Mouse (Mus musculus): ENCODE results near the gene Mgat5b. TPM values are rescaled to one million over a fixed set of nuclear protein-coding genes. Genes with fewer than 3 reads are reported as not detected.
"Not testable (repeated sequence)": the region's sequence is repeated elsewhere in the genome, so short reads cannot be mapped to it uniquely, and the experiment has no call there.

Mgat5b gene
- polyA plus RNA-seq, 1 experiment: 26.9 TPM

DNA sequence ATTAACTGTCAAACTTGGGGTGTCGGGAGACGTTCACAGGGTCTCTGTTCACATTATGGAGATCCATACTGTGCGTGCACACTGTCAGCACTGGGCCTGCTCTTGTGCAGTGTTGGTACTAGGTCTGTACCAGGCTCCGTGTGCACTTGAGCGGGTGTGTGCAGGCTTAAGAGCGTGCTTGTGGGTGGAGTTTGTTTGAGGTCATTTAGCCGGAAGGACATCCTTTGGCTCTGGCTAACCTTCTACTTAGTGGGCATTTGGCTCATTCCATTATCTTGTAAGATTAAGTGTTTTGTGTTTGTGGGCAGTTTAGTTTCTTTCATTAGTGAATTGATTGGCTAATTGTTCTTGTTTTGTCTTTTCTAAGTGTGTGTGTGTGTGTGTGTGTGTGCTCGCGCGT lies 36.2 kb upstream of the Mgat5b start:
- Histone ChIP-seq H3K4me1 (ENCODE audit: control insufficient read depth, insufficient read depth, low read length) (peaks cover 3% of the 10 kb centered on the region; the same call in 1 of the 2 replicates), H3K4me3 (replicated peaks; ENCODE audit: insufficient read depth, low read depth, low read length) (no peak overlapping the region), H3K27ac (ENCODE audit: insufficient read depth, low read length) (no peak overlapping the region), H3K27me3 (ENCODE audit: control insufficient read depth, insufficient read depth, low read length) (no peaks in the 10 kb centered on the region)
- no peak for TF ChIP-seq POLR2A (IDR thresholded peaks at IDR 0.05; ENCODE audit: borderline replicate concordance, insufficient read depth, low read length)
- TF ChIP-seq CTCF (IDR thresholded peaks at IDR 0.05; ENCODE audit: borderline replicate concordance, insufficient read depth, low read depth, low read length): no peak
- DNase-seq: no peak
- WGBS: 91% methylated on average over 10 of the region's 10 CpGs

GRCm38 (mm10) chr11:116884061-116884460 lies 34.6 kb upstream of the Mgat5b start:
- WGBS: 91% methylated on average over 6 of the region's 6 CpGs
- H3K27me3 ChIP-seq (ENCODE audit: control insufficient read depth, insufficient read depth, low read length): no peaks in the 10 kb centered on the region
- no peak overlapping the region for H3K4me3 ChIP-seq (replicated peaks; ENCODE audit: insufficient read depth, low read depth, low read length)
- TF ChIP-seq POLR2A (IDR thresholded peaks at IDR 0.05; ENCODE audit: borderline replicate concordance, insufficient read depth, low read length): no peak
- no peak for TF ChIP-seq CTCF (IDR thresholded peaks at IDR 0.05; ENCODE audit: borderline replicate concordance, insufficient read depth, low read depth, low read length)
- no peak overlapping the region for H3K27ac ChIP-seq (ENCODE audit: insufficient read depth, low read length)
- DNase-seq: no peak
- H3K4me1 ChIP-seq (ENCODE audit: control insufficient read depth, insufficient read depth, low read length): no peaks in the 10 kb centered on the region

DNA sequence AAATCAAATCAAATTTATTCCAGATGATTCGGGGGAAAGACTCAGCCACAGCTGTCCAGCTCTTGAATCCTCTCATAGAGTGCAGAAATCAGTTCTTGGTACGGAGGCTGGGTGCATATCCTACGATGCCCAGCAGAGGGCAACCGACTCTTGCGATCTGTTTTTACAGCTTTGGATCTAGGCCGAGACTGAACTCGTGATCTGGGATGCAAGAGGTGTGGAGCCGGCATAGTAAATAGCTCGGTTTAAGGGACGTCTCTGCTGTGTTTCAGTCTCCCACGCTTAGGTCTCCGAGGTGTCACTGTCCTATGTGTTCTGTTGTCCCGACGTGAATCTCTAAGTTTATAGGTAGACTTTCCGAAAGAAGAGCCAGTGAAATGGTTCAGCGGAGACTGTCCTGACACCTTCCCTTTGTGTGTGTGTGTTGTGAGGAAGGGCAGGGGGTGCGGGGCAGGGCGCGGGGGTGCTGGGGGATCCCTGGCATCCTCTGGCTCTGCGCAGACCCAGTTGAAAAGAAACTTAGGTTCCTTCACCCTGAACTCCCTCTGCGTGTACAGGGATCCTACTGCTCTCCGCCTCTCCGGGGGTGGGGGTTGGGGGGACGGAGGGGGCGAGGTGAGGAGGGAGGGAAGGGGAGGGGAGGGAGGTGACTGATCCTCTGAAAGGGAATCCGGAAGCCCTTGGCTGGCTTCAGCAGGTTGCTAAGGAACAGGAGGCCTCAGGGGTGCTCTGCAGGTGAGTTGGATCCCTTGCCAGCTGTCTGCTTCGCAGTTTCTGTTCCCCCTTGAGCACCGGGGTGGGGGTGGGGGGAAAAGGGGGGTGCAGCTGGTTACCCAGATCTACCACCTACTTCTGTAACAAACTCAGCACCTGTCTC lies 33.1 kb upstream of the Mgat5b start:
- DNase-seq: peak; percentile 77 to 78
- TF ChIP-seq POLR2A (IDR thresholded peaks at IDR 0.05; ENCODE audit: borderline replicate concordance, insufficient read depth, low read length) (no peak), CTCF (IDR thresholded peaks at IDR 0.05; ENCODE audit: borderline replicate concordance, insufficient read depth, low read depth, low read length) (peak; percentile 85)

GRCm38 (mm10) chr11:116887136-116887535 lies 31.5 kb upstream of the Mgat5b start:
- 76% methylated on average over 5 of the region's 5 CpGs for WGBS
- no peaks in the 10 kb centered on the region for H3K27me3 ChIP-seq (ENCODE audit: control insufficient read depth, insufficient read depth, low read length)
- TF ChIP-seq POLR2A (IDR thresholded peaks at IDR 0.05; ENCODE audit: borderline replicate concordance, insufficient read depth, low read length): no peak
- no peak for TF ChIP-seq CTCF (IDR thresholded peaks at IDR 0.05; ENCODE audit: borderline replicate concordance, insufficient read depth, low read depth, low read length)

More for the DNA sequence above, 33.1 kb upstream of the Mgat5b start:
- WGBS: 5% methylated on average over 28 of the region's 28 CpGs
- H3K27ac ChIP-seq (ENCODE audit: insufficient read depth, low read length): no peak overlapping the region
- H3K27me3 ChIP-seq (ENCODE audit: control insufficient read depth, insufficient read depth, low read length): no peaks in the 10 kb centered on the region
- no peaks in the 10 kb centered on the region for H3K4me1 ChIP-seq (ENCODE audit: control insufficient read depth, insufficient read depth, low read length)
- H3K4me3 ChIP-seq (replicated peaks; ENCODE audit: insufficient read depth, low read depth, low read length): peak overlapping the region; percentile 73

DNA sequence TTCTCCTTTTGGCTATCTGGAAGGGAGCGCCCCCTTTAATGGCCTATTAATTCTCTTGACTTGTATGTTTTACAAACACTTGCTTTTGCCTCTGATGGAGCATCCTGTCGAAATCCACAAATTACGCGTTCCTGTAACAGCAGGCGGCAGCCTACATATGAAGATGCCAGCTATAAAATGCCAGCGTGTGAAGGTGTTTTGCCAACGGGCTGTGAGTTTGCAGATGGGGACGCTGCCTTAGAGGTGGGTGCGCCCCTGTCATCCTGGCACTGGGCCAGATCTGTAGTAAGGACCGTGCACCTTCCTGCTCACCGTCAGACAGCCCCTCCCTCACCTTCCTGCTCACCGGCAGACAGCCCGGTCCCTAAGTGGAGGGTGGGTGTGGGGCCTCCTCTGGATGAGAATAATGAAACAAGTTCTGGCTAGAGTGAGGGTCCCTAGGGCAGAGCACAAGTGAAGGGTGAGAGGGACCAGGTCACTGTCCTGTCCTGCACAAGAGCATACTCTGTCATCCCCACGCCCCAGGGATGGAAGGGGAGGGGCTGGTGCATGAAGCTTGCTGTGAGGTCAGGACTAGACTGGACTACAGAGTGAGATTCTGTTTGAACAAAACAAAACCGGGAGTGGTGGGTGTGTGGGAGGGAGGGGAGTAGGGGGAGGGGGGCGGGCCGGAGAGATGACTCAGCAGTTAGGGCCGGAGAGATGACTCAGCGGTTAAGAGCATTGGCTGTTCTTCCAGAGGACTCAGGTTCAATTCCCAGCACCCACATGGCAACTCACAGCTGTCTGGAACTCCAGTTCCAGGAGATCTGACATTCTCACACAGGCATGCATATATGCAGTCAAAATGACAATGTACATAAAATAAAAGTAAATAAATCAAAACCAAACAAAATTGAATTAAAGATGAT lies 24.9 kb upstream of the Mgat5b start:
- Histone ChIP-seq H3K4me3 (replicated peaks; ENCODE audit: insufficient read depth, low read depth, low read length) (no peak overlapping the region), H3K27me3 (ENCODE audit: control insufficient read depth, insufficient read depth, low read length) (no peaks in the 10 kb centered on the region), H3K27ac (ENCODE audit: insufficient read depth, low read length) (no peak overlapping the region), H3K4me1 (ENCODE audit: control insufficient read depth, insufficient read depth, low read length) (no peaks in the 10 kb centered on the region; the same call in 1 of the 2 replicates)
- no peak for DNase-seq
- 52% methylated on average over 19 of the region's 19 CpGs for WGBS
- TF ChIP-seq POLR2A (IDR thresholded peaks at IDR 0.05; ENCODE audit: borderline replicate concordance, insufficient read depth, low read length) (no peak), CTCF (IDR thresholded peaks at IDR 0.05; ENCODE audit: borderline replicate concordance, insufficient read depth, low read depth, low read length) (no peak)

More at GRCm38 (mm10) chr11:116887136-116887535, 31.5 kb upstream of the Mgat5b start:
- H3K4me1 ChIP-seq (ENCODE audit: control insufficient read depth, insufficient read depth, low read length): no peaks in the 10 kb centered on the region; the same call in 1 of the 2 replicates
- H3K4me3 ChIP-seq (replicated peaks; ENCODE audit: insufficient read depth, low read depth, low read length): no peak overlapping the region
- DNase-seq: no peak
- no peak overlapping the region for H3K27ac ChIP-seq (ENCODE audit: insufficient read depth, low read length)

- no peak overlapping the region for H3K27ac ChIP-seq (ENCODE audit: insufficient read depth, low read length)
- WGBS: 49% methylated on average over 3 of the region's 3 CpGs
- H3K4me1 ChIP-seq (ENCODE audit: control insufficient read depth, insufficient read depth, low read length): no peaks in the 10 kb centered on the region; the same call in 1 of the 2 replicates
- no peak for DNase-seq
- no peak for TF ChIP-seq CTCF (IDR thresholded peaks at IDR 0.05; ENCODE audit: borderline replicate concordance, insufficient read depth, low read depth, low read length)
- no peak for TF ChIP-seq POLR2A (IDR thresholded peaks at IDR 0.05; ENCODE audit: borderline replicate concordance, insufficient read depth, low read length)
- no peak overlapping the region for H3K4me3 ChIP-seq (replicated peaks; ENCODE audit: insufficient read depth, low read depth, low read length)
- H3K27me3 ChIP-seq (ENCODE audit: control insufficient read depth, insufficient read depth, low read length): no peaks in the 10 kb centered on the region
Measured at GRCm38 (mm10) chr11:116895402-116895801, 23.3 kb upstream of the Mgat5b start.

GRCm38 (mm10) chr11:116899247-116899646 lies 19.4 kb upstream of the Mgat5b start:
- no peak overlapping the region for H3K27ac ChIP-seq (ENCODE audit: insufficient read depth, low read length)
- H3K4me3 ChIP-seq (replicated peaks; ENCODE audit: insufficient read depth, low read depth, low read length): no peak overlapping the region
- H3K4me1 ChIP-seq (ENCODE audit: control insufficient read depth, insufficient read depth, low read length): no peaks in the 10 kb centered on the region
- H3K27me3 ChIP-seq (ENCODE audit: control insufficient read depth, insufficient read depth, low read length): no peaks in the 10 kb centered on the region
- TF ChIP-seq POLR2A (IDR thresholded peaks at IDR 0.05; ENCODE audit: borderline replicate concordance, insufficient read depth, low read length) (no peak), CTCF (IDR thresholded peaks at IDR 0.05; ENCODE audit: borderline replicate concordance, insufficient read depth, low read depth, low read length) (no peak)
- WGBS: 47% methylated on average over 12 of the region's 12 CpGs
- DNase-seq: no peak

GRCm38 (mm10) chr11:116902588-116902987 lies 16.1 kb upstream of the Mgat5b start:
- not testable (repeated sequence) for DNase-seq; H3K27me3 ChIP-seq (ENCODE audit: control insufficient read depth, insufficient read depth, low read length); H3K27ac ChIP-seq (ENCODE audit: insufficient read depth, low read length); H3K4me3 ChIP-seq (replicated peaks; ENCODE audit: insufficient read depth, low read depth, low read length); H3K4me1 ChIP-seq (ENCODE audit: control insufficient read depth, insufficient read depth, low read length)
- 84% methylated on average over 10 of the region's 10 CpGs for WGBS

All from cerebellum, adult 2 months (tissue).